Mouse (Mus musculus) liver, postnatal 0 days (tissue): ENCODE data around the gene Zfp36.

Experiments
- CTCF ChIP-seq: sonication (generic); IDR thresholded peaks from 2 replicates; pipeline ENCODE4 v1.5.1; 2016; ENCODE audit warnings: antibody characterized with exemption, low read depth
- EP300 ChIP-seq: IDR thresholded peaks from 2 replicates; pipeline ENCODE4 v1.6.1; 2016; ENCODE audit warnings: antibody characterized with exemption, low read depth, mild to moderate bottlenecking

- TF ChIP-seq CTCF = no peak
- 0 out of 2 replicates have a peak, but pooled peaks have one; percentile 14 for TF ChIP-seq EP300
These were observed 12.6 kb upstream of the Zfp36 start, which contains the start of the genes Med29 and Paf1 for GRCm38 (mm10) chr7:28392429-28393271.
